Mouse (Mus musculus): Measurements from ENCODE around the gene Pitpnm2.

DNA sequence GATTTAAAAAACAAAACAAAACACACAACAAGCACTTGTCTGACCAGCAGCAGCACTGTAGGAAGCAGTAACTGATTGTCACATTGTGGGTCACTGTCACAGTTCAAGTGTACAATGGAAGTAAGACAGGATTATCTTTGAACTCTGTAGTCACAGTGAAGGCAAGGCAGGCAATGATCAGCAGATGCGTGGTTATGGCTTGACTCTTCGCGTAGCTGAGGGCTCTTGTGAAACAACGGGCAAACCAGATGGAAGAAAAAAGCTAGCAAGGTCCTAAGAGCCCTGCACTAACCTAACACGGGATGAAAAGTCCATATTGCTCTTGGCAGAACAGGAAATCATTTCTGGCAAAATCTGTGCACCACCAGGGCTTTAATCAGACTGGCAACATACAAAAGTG is 1.5 kb upstream of the Pitpnm2 start:
- no peak for TF ChIP-seq POLR2AphosphoS2 (IDR thresholded peaks at IDR 0.05; ENCODE audit: insufficient read length, low read depth)
- no peak for TF ChIP-seq TCF12 (IDR thresholded peaks at IDR 0.05; ENCODE audit: insufficient read depth, poor library complexity, severe bottlenecking)
- TF ChIP-seq USF1 (IDR thresholded peaks at IDR 0.05; ENCODE audit: low read depth), result no peak
- no peak for TF ChIP-seq POLR2A (IDR thresholded peaks at IDR 0.05; ENCODE audit: insufficient read length, low read depth)
- no peak for TF ChIP-seq MAX (IDR thresholded peaks at IDR 0.05; ENCODE audit: low read depth)
- no peak for TF ChIP-seq E2F4 (IDR thresholded peaks at IDR 0.05; ENCODE audit: insufficient read depth)
- no peak for TF ChIP-seq MYOD1 (IDR thresholded peaks at IDR 0.05; ENCODE audit: control insufficient read depth in 1 of 3, insufficient read length in 2 of 3, low read depth in 2 of 3)
- no peak for TF ChIP-seq TCF3 (IDR thresholded peaks at IDR 0.05; ENCODE audit: insufficient read length, low read depth)
- no peak for TF ChIP-seq MYOG (IDR thresholded peaks at IDR 0.05; ENCODE audit: control insufficient read depth in 1 of 3, insufficient read depth in 1 of 3, insufficient read length in 2 of 3, low read depth in 2 of 3)
- no peak for TF ChIP-seq SRF (IDR thresholded peaks at IDR 0.05; ENCODE audit: control insufficient read depth, insufficient read length, low read depth)
- no peak for TF ChIP-seq REST (IDR thresholded peaks at IDR 0.05; ENCODE audit: insufficient read depth, insufficient read length)
- no peak for TF ChIP-seq CEBPB (IDR thresholded peaks at IDR 0.05; ENCODE audit: insufficient read depth, poor library complexity, severe bottlenecking)
